In the genomic region with DNA sequence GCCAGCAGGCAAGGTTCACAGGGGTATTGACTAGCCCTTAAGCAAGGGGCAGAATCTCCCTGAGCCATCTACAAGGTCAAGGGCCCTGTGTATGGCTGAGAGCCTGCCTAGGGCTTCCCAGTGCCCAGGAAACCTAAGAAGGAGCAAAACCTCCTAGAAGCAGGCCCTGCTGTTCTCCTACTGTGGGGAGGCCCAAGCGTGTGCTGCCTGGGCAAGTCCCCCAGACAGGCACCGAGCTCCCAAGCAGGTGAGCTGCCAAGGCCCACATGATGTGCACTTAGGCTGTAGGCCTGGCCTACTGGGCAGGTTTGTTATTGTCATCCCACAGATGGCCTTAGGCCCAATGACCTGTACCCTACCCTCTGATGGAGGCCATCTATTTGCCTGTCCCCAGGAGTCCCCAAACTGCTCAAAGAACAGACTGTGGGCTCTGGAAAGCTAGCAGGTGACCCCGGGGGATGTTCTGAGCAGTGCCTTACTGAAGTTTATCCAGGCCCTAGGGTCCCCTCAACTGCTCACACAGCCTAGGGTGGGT, we compare ENCODE assay signal across 8 mouse cellular contexts. TPM values are rescaled to one million over a fixed set of nuclear protein-coding genes. Genes with fewer than 3 reads are reported as not detected.
DNase-seq lines count a peak whose midpoint lies in the region; ATAC-seq and TF ChIP-seq lines count a peak whose summit lies in the region.

No protein-coding gene starts in this region.

- TF ChIP-seq CTCF in bone marrow macrophage, adult 2 months (IDR thresholded peaks at IDR 0.05; ENCODE audit: low read depth, low read length): no peak
- no peak for TF ChIP-seq CTCF in heart, postnatal 0 days (IDR thresholded peaks at IDR 0.05; ENCODE audit: low read depth)

- H3K27me3 ChIP-seq in kidney, embryonic 16.5 days (ENCODE audit: insufficient read depth, low read length): no peaks in the 10 kb centered on the region
- H3K27me3 ChIP-seq in heart, postnatal 0 days (ENCODE audit: control insufficient read depth, insufficient read depth, low read length): no peaks in the 10 kb centered on the region
- H3K27me3 ChIP-seq in liver, embryonic 15.5 days: peaks cover 35% of the 10 kb centered on the region

- no peak for TF ChIP-seq POLR2A in bone marrow macrophage, adult 2 months (IDR thresholded peaks at IDR 0.05; ENCODE audit: borderline replicate concordance, low read depth, low read length)

- H3K36me3 ChIP-seq in kidney, embryonic 16.5 days (ENCODE audit: insufficient read depth, low read length): no peaks in the 10 kb centered on the region
- no peaks in the 10 kb centered on the region for H3K36me3 ChIP-seq in heart, postnatal 0 days (replicated peaks; ENCODE audit: control insufficient read depth, insufficient read depth, low read length)
- H3K36me3 ChIP-seq in liver, embryonic 15.5 days (replicated peaks): no peaks in the 10 kb centered on the region

- no peaks in the 10 kb centered on the region for H3K9me3 ChIP-seq in kidney, embryonic 16.5 days (ENCODE audit: low read length)
- no peaks in the 10 kb centered on the region for H3K9me3 ChIP-seq in heart, postnatal 0 days (replicated peaks; ENCODE audit: control insufficient read depth, low read length)
- H3K9me3 ChIP-seq in liver, embryonic 15.5 days (replicated peaks): no peaks in the 10 kb centered on the region

- no peak overlapping the region for H3K4me3 ChIP-seq in kidney, embryonic 16.5 days (ENCODE audit: low read length)
- no peak overlapping the region for H3K4me3 ChIP-seq in bone marrow macrophage, adult 2 months (ENCODE audit: insufficient read depth, low read length)
- no peak overlapping the region for H3K4me3 ChIP-seq in heart, postnatal 0 days (ENCODE audit: low read depth, low read length)
- H3K4me3 ChIP-seq in liver, embryonic 15.5 days (replicated peaks): no peak overlapping the region

- DNase-seq in kidney, postnatal 10 days: no peak
- DNase-seq in heart, postnatal 0 days (ENCODE audit: low spot score): no peak
- DNase-seq in left cerebral cortex, adult 11 months (ENCODE audit: low spot score): no peak
- DNase-seq in layer of hippocampus, adult 8-10 months (ENCODE audit: low spot score in 2 of 2): no peak
- DNase-seq in adrenal gland, adult 8-10 months: no peak

- 77% methylated on average over 3 of the region's 3 CpGs for WGBS in kidney, embryonic 16.5 days
- 86% methylated on average over 3 of the region's 3 CpGs for whole genome bisulfite sequencing in heart, postnatal 0 days
- WGBS in liver, embryonic 15.5 days (ENCODE audit: insufficient replicate concordance): 74% methylated on average over 3 of the region's 3 CpGs

- peak overlapping the region; percentile 97 for H3K27ac ChIP-seq in kidney, embryonic 16.5 days (ENCODE audit: low read length)
- peak overlapping the region; percentile 89 for H3K27ac ChIP-seq in bone marrow macrophage, adult 2 months (ENCODE audit: insufficient read depth, low read depth, low read length)
- peak overlapping the region; percentile 82 for H3K27ac ChIP-seq in heart, postnatal 0 days (ENCODE audit: low read depth)
- peak overlapping the region; percentile 48 for H3K27ac ChIP-seq in liver, embryonic 15.5 days (replicated peaks)

- H3K4me1 ChIP-seq in kidney, embryonic 16.5 days (ENCODE audit: insufficient read depth, low read length): peaks cover 50% of the 10 kb centered on the region
- H3K4me1 ChIP-seq in bone marrow macrophage, adult 2 months (ENCODE audit: control insufficient read depth, insufficient read depth, low read length): peaks cover 27% of the 10 kb centered on the region
- H3K4me1 ChIP-seq in heart, postnatal 0 days (ENCODE audit: control insufficient read depth, insufficient read depth): peaks cover 26% of the 10 kb centered on the region
- H3K4me1 ChIP-seq in liver, embryonic 15.5 days (replicated peaks): peaks cover 24% of the 10 kb centered on the region

- H3K9ac ChIP-seq in kidney, embryonic 16.5 days (replicated peaks; ENCODE audit: low read length): peak overlapping the region; percentile 53
- no peak overlapping the region for H3K9ac ChIP-seq in heart, postnatal 0 days (replicated peaks; ENCODE audit: low read depth, low read length)
- H3K9ac ChIP-seq in liver, embryonic 15.5 days: no peak overlapping the region

- ATAC-seq in kidney, embryonic 16.5 days (ENCODE audit: low FRiP score, low TSS enrichment): no peak
- no peak for ATAC-seq in heart, postnatal 0 days (ENCODE audit: insufficient read depth, low read depth)
- no peak for ATAC-seq in liver, embryonic 15.5 days (ENCODE audit: insufficient read depth)

- H3K4me2 ChIP-seq in kidney, embryonic 16.5 days (replicated peaks; ENCODE audit: low read depth, low read length): 0 out of 2 replicates have a peak overlapping the region, but pooled peaks have one; percentile 11
- H3K4me2 ChIP-seq in heart, postnatal 0 days (ENCODE audit: low read depth, low read length): no peak overlapping the region
- no peak overlapping the region for H3K4me2 ChIP-seq in liver, embryonic 15.5 days

- no peak for TF ChIP-seq EP300 in heart, postnatal 0 days (IDR thresholded peaks at IDR 0.05; ENCODE audit: low read depth)

RNA-seq across cellular contexts. Expression of a gene that starts 9.7 kb away (rescaled TPM):
- polyA plus RNA-seq in kidney, embryonic 16.5 days (2015; fragmentation: Nextera tagmentation; extraction: Ambion mirVana): 23.7 and 27.0 TPM in 2 replicates
- polyA plus RNA-seq in bone marrow macrophage, adult 2 months (2012; ENCODE audit: insufficient read depth, insufficient read length, missing spikeins): 27.6 and 36.4 TPM in 2 replicates
- 54.0 and 63.3 TPM in 2 replicates for total RNA-seq in heart, postnatal 0 days (2014; rRNA removed; ENCODE audit: low replicate concordance)
- polyA plus RNA-seq in heart, postnatal 0 days (2015; fragmentation: Nextera tagmentation; extraction: Ambion mirVana): 4.9 and 5.7 TPM in 2 replicates
- polyA plus RNA-seq in liver, embryonic 15.5 days (2015; fragmentation: Nextera tagmentation; extraction: Ambion mirVana): 2.8 and 3.1 TPM in 2 replicates
- 10 to 100 TPM; 31.0 to 36.2 (median 34.2) TPM for total RNA-seq in layer of hippocampus, adult 8-10 months (2022)
- 10 to 100 TPM; 23.7 to 32.6 (median 28.4) TPM for total RNA-seq in adrenal gland, adult 8-10 months (2022)
